Mouse (Mus musculus) thymus, adult 2 months (tissue): ENCODE data around the gene Nos1ap.

Experiments
- CTCF ChIP-seq: fragments of 200-500 bp; IDR thresholded peaks from 2 replicates; pipeline ENCODE4 v1.5.1; 2012; ENCODE audit warnings: mild to moderate bottlenecking, control low read depth, low read length, moderate library complexity, borderline replicate concordance; ENCODE audit not compliant: control insufficient read depth, poor library complexity, insufficient read depth; ENCODE audit errors: extremely low read depth
- POLR2A ChIP-seq: fragments of 200-500 bp; IDR thresholded peaks from 2 replicates; pipeline ENCODE4 v1.6.1; 2012; ENCODE audit warnings: mild to moderate bottlenecking, low read length, control low read depth, moderate library complexity; ENCODE audit not compliant: control insufficient read depth, poor library complexity, insufficient read depth; ENCODE audit errors: extremely low read depth

- TF ChIP-seq CTCF = no peak
- TF ChIP-seq POLR2A = no peak
Observed at GRCm38 (mm10) chr1:170495538-170496183, 94.0 kb downstream of the Nos1ap start.
